Mouse (Mus musculus) spleen, postnatal 10 days (tissue): ENCODE measurements around the gene Tmem97.
A peak's percentile ranks its signal among the peaks of the same experiment; 100 is the strongest.
"Not testable (repeated sequence)": the region's sequence is repeated elsewhere in the genome, so short reads cannot be mapped to it uniquely, and the experiment has no call there.

ENCODE experiments used
- DNase-seq, 2 experiments: peaks; one replicate each; pipeline ENCODE4 v3.0.0; 2021 to 2022; ENCODE audit warnings: low spot score in 2 of 2

The Tmem97 gene

DNA sequence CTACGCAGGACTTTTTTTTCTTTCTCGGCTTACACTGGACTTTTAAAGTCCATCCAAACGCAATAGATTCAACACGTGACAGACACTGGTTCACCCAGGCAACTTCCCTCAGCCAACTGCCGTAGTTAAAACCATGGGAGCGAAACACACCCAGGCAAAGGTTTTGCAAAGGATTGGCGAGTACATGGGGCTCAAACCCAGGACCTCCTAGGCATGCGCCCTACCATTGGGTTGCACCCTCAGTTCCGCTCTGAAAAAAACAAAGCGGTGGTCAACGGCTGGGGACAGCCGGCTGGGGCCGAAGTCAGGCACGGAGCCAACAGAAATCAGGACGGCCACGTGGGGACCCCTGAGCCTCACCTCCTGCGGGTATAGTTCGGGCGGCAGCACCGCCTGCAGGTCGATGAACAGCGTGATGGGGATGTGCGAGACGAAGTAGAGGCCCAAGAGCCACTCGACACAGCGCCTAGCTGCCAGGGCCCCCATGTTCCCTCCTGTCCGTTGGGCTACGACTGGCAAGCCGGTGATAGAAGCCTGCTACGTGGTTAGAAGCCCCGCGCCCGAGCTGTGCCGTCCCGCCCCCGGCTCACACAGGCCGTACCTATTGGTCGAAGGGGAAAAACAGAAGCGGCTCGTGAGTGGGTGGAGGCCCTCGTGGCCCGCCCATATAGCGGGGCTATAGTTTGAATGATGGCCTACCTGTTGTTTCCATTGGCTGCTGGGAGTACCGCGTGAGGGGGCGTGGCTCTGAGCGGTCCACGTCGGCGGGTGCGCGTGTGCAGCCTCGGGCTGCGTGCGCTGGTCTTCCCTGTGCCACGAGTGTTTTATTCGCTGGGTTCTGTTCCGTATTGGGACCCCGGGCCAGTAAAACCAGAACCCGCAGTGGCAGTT, at the start of gene Tmem97:
Gene Tmem97, minus strand, starts transcription at position 610 of the 891 bp plus-strand sequence.
- peak; percentile 81 to 96 for DNase-seq

DNA sequence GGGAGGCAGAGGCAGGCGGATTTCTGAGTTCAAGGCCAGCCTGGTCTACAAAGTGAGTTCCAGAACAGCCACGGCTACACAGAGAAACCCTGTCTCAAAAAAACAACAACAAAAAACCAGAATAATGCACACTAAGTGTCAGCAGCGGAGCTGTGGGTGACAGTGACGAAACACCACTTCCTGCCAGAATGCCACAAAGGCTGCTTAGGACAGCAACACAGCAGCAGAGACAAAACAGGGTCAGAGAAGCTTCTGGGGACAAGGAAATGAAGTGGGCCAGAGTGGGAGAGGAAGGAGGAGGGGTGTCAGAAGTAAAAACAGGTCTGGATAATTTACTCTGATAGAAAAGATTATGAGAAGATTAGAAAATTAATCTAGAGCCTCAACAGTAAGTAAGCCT, 49.5 kb upstream of the Tmem97 start:
- peak in 1 of 2 experiments; percentile 19 for DNase-seq

DNA sequence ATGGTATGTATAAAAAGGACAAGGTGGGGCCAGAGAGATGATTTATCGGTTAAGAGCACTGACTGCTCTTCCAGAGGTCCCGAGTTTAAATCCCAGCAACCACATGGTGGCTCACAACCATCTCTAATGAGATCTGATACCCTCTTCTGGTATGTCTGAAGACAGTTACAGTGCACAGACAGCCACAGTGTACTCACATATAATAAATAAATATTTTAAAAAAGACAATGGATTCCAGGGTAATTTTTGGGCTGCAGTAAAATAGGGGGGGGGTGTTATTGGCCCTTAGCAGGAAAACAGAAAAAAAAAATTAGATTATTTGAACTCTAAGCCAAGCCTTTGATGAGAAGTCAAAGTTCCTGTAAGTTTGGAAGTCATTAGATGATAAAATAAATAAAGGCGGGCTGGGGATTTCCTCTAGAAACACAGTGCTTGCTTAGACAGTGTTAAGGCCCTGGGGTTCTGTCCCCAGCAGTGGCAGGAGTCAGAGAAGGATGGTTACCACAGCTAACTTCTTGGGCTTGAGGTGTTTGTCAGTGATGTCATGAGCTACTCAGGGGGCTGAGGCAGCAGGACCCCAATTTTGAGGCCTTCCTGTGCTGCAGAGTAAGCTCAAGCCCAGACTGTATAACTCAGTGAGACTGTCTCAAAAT, 48.3 kb upstream of the Tmem97 start:
- DNase-seq, result no peak

DNA sequence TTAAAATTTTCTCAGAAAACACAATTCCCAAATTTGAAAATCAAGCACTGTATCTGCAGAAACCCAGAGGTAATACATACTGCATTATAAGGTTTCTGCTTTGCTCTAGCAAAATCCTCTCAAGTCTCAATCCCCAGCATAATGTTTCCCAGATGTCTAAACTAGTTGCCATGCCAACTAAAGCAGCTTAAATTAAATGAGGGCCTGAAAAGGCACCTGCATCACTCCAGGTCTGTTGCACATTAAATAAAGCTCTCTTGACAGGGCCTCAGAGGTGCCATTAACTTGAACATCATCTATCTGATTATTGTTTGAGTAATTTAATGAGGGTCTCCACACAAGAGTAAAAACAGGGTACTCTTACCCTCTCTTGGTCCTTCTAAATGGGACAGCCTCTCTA, 46.2 kb upstream of the Tmem97 start:
- no peak for DNase-seq

DNA sequence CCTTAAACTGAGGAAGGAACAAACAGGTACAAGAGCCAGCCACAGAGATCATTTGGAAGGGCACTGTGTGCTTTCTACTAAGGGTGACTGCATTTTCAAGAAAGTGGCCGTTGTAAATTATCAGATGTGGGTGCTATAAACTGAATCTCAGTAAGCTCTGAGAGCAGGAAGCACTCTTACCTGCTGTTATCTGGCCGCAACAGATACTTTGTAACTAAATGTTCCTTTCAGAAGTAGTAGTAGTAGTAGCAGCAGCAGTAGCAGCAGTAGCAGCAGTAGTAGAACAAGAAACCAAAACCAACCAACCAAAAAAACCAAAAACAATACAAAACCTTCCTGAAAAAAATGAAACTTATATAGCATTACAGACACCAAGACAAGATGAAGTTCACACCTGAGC, 45.2 kb upstream of the Tmem97 start:
- no peak for DNase-seq

DNA sequence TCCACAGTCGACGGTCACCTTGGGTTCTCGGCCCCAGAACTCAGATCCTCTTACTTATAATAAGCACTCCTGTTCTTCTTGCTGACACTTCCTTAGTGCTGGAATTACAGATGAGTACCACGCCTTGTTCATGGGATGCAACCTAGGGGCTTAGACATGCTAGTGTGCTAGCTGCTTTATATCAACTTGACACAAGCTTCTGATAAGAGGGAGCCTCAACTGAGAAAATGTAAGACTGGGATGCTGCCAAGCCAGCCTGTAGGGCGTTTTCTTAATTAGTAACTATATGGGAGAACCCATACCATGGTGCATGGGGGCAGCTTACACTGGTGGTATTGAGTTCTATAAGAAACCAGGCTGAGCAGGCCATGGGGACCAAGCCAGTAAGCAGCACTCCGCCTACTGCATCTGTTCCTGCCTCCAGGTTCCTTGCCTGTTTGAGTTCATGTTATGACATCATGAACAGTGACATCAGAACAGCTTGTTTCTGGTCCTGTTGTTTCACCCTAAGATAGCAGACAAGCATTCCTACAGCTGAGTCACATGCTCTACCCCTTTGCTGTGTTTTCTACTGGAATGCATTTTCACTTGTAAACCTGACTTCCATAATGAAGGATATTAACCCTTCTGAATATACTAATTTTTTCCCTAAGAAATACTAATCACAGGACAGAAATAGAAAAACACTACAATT, 43.8 kb upstream of the Tmem97 start:
- no peak for DNase-seq

DNA sequence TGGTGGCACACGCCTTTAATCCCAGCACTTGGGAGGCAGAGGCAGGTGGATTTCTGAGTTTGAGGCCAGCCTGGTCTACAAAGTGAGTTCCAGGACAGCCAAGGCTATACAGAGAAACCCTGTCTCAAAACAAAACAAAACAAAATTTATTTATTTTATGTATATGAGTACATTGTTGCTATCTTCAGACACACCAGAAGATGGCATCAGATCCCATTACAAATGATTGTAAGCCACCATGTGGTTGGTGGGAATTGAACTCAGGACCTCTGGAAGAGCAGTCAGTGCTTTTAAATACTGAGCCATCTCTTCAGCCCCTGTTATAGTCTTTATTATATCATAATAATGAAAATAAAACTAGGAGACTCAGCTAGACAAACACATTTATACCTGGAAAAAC, 37.1 kb upstream of the Tmem97 start:
- not testable (repeated sequence) for DNase-seq

DNA sequence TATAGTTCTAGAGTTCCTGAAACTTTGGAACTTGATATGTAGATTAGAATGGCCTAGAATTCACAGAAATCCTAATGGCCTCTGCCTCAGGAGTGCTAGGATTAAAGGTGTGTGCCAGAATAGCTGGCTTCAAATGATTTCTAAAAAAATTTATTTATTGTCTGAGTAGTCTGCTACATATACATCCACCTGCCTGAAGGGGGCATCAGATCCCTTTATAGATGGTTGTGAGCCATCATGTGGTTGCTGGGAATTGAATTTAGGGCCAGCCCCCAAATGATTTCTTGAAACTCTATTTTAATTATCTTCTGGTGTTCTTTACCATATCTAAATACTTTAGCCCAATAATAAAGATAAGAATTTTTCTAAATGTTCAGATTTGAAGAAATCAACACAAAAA, 35.5 kb upstream of the Tmem97 start:
- DNase-seq, result no peak

DNA sequence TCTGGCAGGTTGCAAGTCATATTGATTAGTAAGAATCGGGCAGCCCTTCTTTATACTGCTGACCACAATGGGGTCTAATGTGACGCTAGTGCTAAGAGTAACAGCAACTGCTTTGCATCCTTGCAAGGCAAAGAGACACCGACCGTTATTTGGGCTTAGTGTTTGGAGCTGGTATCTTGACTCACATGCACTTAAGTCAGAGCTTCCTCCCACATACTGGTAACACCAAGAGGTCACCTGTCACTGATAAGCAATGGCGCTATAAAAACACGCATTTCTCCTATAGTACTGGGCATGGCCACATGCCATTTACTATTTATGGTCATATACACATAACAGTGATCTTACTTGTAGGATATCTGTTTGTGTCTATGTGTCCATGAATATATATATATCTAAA, 32.3 kb upstream of the Tmem97 start:
- DNase-seq, result no peak

DNA sequence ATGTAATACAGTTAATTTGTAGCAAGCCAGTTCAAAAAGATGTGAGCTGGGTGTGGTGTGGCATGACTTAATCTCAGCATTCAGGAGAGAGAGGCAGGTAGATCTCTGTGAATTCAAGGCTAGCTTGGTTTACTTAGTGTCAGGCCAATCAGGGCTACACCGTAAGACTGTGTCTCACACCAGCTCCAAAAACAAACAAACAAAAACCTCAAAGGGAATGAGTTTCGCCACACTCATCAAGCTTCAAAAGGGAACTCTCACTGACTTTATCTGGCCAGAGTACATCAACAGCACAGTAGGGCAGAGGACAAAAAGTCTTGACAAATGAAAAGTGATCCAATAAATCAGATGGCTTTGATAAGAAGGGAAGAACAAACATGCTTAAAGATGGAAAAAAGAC, 24.4 kb upstream of the Tmem97 start:
- DNase-seq, result no peak

DNA sequence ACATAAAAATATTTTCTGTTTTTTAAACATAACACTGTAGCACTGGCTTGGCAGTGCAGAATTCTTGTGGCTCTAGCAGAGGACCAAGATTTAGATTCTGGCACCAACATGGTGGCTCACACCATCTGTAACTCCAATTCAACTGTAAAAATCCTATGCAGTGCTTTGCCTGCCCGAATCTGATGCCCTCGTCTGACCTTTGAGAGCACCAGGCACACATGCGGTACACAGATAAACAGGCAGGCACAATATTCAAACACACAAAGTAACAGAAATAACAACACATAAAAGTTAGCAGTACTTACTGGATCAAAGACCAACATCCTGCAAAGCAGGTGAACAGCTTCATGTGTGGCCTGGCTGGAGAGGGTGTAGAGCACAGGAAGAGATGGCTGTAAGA, 24.0 kb upstream of the Tmem97 start:
- no peak for DNase-seq

DNA sequence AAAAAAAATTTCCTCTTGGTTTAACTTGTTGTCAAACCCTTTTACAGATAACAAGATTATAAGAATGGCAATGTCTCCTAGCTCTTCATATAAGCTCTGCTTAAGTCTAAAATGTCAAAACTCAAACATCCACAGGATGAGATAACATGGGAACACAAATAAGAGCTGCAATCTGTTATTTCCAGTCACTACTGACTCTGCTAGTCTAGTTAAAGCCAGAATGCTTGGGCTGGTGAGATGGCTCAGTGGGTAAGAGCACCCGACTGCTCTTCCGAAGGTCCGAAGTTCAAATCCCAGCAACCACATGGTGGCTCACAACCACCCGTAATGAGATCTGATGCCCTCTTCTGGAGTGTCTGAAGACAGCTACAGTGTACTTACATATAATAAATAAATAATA, 23.5 kb upstream of the Tmem97 start:
- not testable (repeated sequence) for DNase-seq

DNA sequence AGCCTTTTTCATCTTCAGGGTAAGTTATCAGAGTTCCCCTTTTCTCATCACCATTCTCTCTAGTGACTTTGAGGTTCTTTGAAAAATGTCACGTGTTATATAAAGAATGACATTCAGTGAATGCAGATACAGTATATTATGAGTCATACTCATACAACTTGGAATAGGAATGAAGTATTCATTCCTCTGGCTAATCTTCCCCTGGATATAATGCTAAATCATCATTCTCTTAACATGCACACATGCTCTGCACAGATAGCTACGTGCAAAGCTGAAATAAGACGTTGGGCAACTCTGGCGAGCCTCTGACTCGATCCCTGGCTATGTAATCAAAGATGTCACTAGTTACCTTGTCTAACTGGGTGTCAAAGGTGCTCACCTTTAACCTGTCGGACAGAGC, 21.3 kb upstream of the Tmem97 start:
- DNase-seq, result no peak

DNA sequence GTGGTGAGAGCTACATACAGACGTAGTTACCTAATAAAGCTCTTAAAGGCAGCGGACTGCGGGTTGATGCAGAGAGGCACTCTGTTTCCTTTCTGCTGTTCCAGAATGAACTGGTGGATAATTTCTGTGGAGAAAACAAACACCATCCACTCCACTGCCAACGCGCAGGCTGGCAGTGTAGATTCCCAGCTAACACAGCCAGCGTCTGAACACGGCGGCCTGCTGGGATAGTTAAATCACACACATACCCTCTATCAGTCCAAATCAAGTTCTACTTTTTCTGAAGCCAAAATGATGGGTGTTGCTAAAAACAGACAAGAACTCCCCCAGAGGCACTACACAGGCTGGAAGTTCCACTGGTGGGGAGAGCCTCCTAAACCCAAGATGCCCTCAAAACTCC, 20.9 kb upstream of the Tmem97 start:
- DNase-seq, result no peak

DNA sequence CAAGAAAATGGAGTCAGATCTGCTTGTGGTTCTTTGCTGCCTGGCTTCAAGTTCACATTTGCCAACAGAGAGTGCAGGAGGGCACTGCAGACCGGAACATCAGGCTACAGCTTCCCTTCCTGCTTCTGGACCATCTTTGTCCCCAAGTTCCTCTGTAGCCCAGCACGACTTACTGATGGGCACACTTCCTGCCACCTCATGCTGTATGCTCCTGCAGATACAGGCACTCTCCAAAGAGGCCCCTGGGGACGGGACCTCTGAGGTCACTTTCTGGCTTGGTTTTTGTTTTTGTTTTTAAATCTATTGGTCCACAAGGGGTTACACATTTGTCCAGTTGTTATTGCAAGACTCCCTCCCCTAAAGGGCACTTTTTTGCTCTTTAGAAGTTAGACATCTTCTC, 19.2 kb upstream of the Tmem97 start:
- no peak for DNase-seq

DNA sequence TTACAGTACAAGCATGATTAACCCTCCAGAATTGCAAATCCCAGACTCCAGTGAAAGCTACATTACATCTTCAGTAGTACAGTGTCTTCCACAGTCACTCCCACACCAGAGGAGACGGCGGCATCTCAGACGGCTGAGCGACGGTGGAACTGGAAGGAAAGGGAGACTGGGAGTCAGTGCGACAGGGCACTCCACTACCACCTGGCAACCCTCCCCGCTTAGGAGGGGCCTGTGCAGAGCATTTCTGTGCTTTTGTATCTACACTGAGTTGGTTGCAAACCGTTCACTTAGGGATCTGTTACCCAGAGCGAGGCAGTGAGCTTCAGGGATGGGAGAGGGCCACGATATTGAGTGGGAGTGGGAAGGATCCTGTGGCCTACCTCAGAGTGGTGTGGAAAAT, 18.2 kb upstream of the Tmem97 start:
- DNase-seq, result no peak

DNA sequence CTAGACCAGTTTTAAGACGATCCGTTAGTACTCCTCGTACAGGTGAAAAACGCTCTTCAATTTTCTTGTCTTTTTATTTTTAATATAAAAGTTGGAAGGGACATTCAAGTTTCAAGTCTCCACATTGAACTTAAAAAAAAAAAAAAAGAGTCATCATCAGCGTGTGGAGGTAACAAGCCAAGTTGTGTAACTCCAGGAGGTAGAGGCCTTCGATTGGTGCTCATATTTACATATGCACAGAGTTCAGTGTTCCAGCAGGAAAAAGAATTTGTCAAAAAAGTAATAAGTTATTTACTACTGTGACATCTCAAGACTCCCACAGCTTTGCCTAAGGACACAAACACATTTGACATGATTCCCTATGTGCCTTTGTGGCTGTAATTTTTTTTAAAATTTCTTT, 17.0 kb upstream of the Tmem97 start:
- DNase-seq, result no peak

DNA sequence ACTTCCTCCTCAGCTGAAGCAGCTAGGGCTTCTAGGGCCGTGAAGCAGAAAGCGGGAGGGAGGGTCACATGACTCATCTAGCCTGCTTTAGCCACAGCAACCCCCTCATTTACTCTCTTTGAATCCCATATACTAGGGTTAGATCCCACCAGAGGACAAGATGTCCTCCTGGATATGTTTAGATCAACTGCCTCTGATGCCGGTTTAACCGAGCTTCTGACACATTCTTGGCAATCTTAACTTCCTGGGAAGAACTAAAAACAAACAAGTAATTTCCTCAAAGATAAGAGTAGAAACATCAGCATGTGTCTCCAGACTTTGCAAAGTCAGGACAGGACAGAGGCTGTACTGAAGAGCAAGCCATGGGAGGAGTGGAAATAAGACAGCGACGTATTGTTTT, 16.2 kb upstream of the Tmem97 start:
- DNase-seq, result no peak

DNA sequence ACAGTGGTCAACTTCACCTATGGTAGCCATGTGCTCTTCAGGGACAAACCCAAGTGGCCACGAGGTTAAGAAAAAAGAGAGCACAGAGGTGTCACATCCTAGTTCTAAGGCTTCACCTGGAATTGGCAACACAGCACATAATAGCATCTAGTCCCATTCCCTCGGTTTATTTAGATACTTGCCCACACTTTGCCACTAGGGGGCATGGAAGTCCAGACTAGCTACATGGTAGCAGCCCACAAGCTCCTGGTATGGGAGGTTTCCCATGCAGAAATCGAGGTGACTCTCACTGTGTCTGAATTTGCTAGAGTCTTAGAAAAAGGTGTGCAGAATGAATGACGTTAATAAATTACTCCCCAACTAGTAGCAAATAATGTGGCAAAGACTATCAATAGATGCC, 9.9 kb upstream of the Tmem97 start:
- peak in 1 of 2 experiments; percentile 68 for DNase-seq

DNA sequence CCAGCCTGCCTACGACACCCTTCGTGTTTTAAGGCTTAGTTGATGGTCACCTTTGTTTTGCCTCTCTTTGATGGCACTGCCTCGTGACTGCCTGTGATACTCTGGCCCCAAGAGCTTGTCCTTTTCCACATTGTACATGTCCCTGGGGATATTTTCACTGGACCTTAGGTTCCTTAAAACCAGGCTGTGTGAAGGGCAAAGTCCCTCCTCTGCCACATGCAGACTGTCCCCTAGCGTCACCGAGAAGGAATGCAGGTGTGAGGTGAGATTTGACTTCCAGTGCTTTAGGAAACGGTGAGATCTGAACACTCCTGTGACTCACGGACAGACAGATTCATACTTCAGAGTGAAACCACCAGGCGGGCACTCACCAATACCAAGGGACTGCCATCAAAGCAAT, 6.7 kb upstream of the Tmem97 start:
- DNase-seq, result no peak

DNA sequence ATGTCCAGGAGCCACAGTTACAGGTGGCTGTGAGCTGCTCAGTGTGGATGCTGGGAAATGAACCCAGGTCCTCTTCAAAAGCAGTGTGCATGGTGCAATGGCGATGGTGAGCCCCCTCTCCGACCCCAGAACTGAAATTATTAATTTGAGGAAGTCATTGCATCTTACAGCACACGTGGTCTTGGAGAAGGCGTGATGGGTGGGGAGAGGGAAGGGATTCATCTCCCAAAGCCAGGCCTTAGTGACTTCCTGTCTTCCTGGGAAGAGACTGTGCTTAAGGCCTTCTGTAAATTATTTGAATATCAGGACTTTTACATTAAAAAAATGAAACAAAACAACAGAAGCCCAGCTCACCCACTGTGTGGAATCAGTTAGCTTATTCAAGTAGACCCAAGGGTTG, 5.5 kb upstream of the Tmem97 start:
- DNase-seq, result no peak

DNA sequence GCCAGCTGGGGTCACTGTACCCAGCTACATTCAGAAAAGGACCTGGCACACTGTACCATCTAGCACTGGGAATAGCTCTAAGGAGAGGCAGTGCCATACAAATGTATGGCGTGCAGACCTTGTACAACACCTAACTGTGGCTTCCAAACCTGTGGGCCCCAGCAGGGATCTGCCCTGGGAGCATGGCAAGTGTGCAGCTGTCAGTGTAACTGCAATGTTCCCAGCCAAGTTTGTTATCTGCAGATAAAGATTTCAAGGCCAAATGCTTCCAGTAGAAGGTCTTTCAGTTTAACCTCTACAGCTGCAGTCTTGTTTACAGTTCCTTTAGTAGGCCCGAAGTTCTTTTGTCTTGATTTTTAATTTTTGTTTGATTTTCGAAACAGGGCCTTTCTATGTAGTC, 5.0 kb upstream of the Tmem97 start:
- no peak for DNase-seq

DNA sequence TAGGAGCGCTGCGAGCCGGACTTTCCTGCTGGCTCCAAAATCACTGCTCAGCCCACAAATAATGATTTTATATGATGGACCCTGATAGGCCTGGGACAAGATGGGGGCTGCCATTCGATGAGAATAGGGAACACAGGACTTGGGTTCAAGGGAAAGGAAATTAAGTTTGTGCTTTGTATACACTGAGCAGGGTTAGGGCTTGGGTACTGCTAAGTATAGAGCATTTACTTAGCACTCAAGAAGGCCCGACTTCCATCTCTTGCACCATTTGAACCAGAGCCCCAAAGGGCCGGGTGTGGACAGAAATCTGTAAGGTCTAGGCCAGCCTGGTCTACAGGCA, 452 bp upstream of the Tmem97 start:
- no peak for DNase-seq
